Mouse (Mus musculus) ES-E14 (cell line): Measurements from ENCODE around the gene Tns3.
"Not testable (repeated sequence)": the region's sequence is repeated elsewhere in the genome, so short reads cannot be mapped to it uniquely, and the experiment has no call there.

Experiments
- HCFC1 ChIP-seq: IDR thresholded peaks from 2 replicates; pipeline ENCODE4 v1.6.1; 2012; ENCODE audit warnings: low read length, inconsistent platforms, borderline replicate concordance; ENCODE audit not compliant: insufficient read depth
- MAFK ChIP-seq: IDR thresholded peaks from 2 replicates; pipeline ENCODE4 v1.6.1; 2014; ENCODE audit warnings: mild to moderate bottlenecking, low read depth, low read length, inconsistent platforms; ENCODE audit not compliant: insufficient read depth
- ZC3H11A ChIP-seq: IDR thresholded peaks from 2 replicates; pipeline ENCODE4 v1.6.1; 2012; ENCODE audit warnings: low read depth, mild to moderate bottlenecking, inconsistent platforms, low read length, borderline replicate concordance
- ZNF384 ChIP-seq: IDR thresholded peaks from 2 replicates; pipeline ENCODE4 v1.6.1; 2012; ENCODE audit warnings: low read depth, low read length, inconsistent platforms

DNA sequence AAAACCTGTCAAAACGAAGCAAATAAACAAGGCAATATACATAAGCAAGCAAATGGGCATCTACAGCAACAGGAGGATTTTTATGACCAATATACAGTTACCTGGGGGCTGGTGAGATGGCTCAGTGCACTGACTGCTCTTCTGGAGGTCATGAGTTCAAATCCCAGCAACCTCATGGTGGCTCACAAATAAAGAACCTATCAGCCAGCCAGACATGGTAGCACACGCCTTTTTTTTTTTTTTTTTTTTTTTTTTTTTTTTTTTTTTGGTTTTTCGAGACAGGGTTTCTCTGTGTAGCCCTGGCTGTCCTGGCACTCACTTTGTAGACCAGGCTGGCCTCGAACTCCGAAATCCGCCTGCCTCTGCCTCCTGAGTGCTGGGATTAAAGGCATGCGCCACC, 45.2 kb downstream of the Tns3 start:
- peak; percentile 92 for TF ChIP-seq ZNF384
- not testable (repeated sequence) for TF ChIP-seq MAFK, ZC3H11A, HCFC1
